Mouse (Mus musculus): ENCODE data around the gene Eef2. TPM values are rescaled to one million over a fixed set of nuclear protein-coding genes. Genes with fewer than 3 reads are reported as not detected.
A peak's percentile ranks its signal among the peaks of the same experiment; 100 is the strongest.

Gene Eef2
- polyA plus RNA-seq, 1 experiment from 2014 or later: 286 TPM

GRCm38 (mm10) chr10:81137252-81138130 is 38.9 kb upstream of the Eef2 start:
- Histone ChIP-seq H3K4me1 (replicated peaks; ENCODE audit: control insufficient read depth, insufficient read depth, low read length) (peaks cover 14% of the 10 kb centered on the region), H3K9ac (ENCODE audit: low read depth, low read length) (peak overlapping the region; percentile 97), H3K27me3 (replicated peaks; ENCODE audit: control insufficient read depth, insufficient read depth, low read length) (no peaks in the 10 kb centered on the region), H3K4me2 (replicated peaks; ENCODE audit: low read depth) (peak overlapping the region; percentile 83), H3K9me3 (ENCODE audit: control insufficient read depth) (no peaks in the 10 kb centered on the region), H3K4me3 (ENCODE audit: low read depth, low read length) (peak overlapping the region; percentile 87), H3K36me3 (ENCODE audit: control insufficient read depth, insufficient read depth) (no peaks in the 10 kb centered on the region), H3K27ac (ENCODE audit: low read depth, low read length) (peak overlapping the region; percentile 99)
- TF ChIP-seq CTCF (IDR thresholded peaks at IDR 0.05; ENCODE audit: low read depth): no peak
- peak; percentile 81 for ATAC-seq
- under 1% methylated on average over 59 of the region's 89 CpGs for WGBS

- under 1% methylated on average over 17 of the region's 24 CpGs for WGBS
- Histone ChIP-seq H3K4me3 (ENCODE audit: low read depth, low read length) (peak overlapping the region; percentile 87), H3K27ac (ENCODE audit: low read depth, low read length) (peak overlapping the region; percentile 91)
Observed at GRCm38 (mm10) chr10:81138131-81138782, 38.2 kb upstream of the Eef2 start.

GRCm38 (mm10) chr10:81138821-81139528 is 37.5 kb upstream of the Eef2 start:
- TF ChIP-seq CTCF (IDR thresholded peaks at IDR 0.05; ENCODE audit: low read depth): no peak
- Histone ChIP-seq H3K4me3 (ENCODE audit: low read depth, low read length) (peak overlapping the region; percentile 87), H3K9me3 (ENCODE audit: control insufficient read depth) (no peaks in the 10 kb centered on the region), H3K36me3 (ENCODE audit: control insufficient read depth, insufficient read depth) (peaks cover 7% of the 10 kb centered on the region), H3K27ac (ENCODE audit: low read depth, low read length) (peak overlapping the region; percentile 91), H3K27me3 (replicated peaks; ENCODE audit: control insufficient read depth, insufficient read depth, low read length) (no peaks in the 10 kb centered on the region), H3K9ac (ENCODE audit: low read depth, low read length) (peak overlapping the region; percentile 87), H3K4me2 (replicated peaks; ENCODE audit: low read depth) (peak overlapping the region; percentile 83), H3K4me1 (replicated peaks; ENCODE audit: control insufficient read depth, insufficient read depth, low read length) (peaks cover 16% of the 10 kb centered on the region)
- 22% methylated on average over 11 of the region's 11 CpGs for WGBS
- no peak for ATAC-seq

More at GRCm38 (mm10) chr10:81138131-81138782, 38.2 kb upstream of the Eef2 start:
- peak; percentile 39 for TF ChIP-seq CTCF (IDR thresholded peaks at IDR 0.05; ENCODE audit: low read depth)
- no peak for ATAC-seq
- peaks cover 16% of the 10 kb centered on the region for H3K4me1 ChIP-seq (replicated peaks; ENCODE audit: control insufficient read depth, insufficient read depth, low read length)
- no peaks in the 10 kb centered on the region; the same call in 1 of the 2 replicates for H3K36me3 ChIP-seq (ENCODE audit: control insufficient read depth, insufficient read depth)
- peak overlapping the region; percentile 83 for H3K4me2 ChIP-seq (replicated peaks; ENCODE audit: low read depth)
- no peaks in the 10 kb centered on the region for H3K9me3 ChIP-seq (ENCODE audit: control insufficient read depth)
- no peaks in the 10 kb centered on the region for H3K27me3 ChIP-seq (replicated peaks; ENCODE audit: control insufficient read depth, insufficient read depth, low read length)
- peak overlapping the region; percentile 87 for H3K9ac ChIP-seq (ENCODE audit: low read depth, low read length)

GRCm38 (mm10) chr10:81139529-81139846 is 36.9 kb upstream of the Eef2 start:
- ATAC-seq: no peak
- H3K4me3 ChIP-seq (ENCODE audit: low read depth, low read length): peak overlapping the region; percentile 87
- H3K36me3 ChIP-seq (ENCODE audit: control insufficient read depth, insufficient read depth): peaks cover 12% of the 10 kb centered on the region
- H3K4me2 ChIP-seq (replicated peaks; ENCODE audit: low read depth): peak overlapping the region; percentile 83
- TF ChIP-seq CTCF (IDR thresholded peaks at IDR 0.05; ENCODE audit: low read depth): no peak
- no peaks in the 10 kb centered on the region for H3K27me3 ChIP-seq (replicated peaks; ENCODE audit: control insufficient read depth, insufficient read depth, low read length)
- H3K27ac ChIP-seq (ENCODE audit: low read depth, low read length): peak overlapping the region; percentile 91
- H3K9ac ChIP-seq (ENCODE audit: low read depth, low read length): peak overlapping the region; percentile 87
- no peaks in the 10 kb centered on the region for H3K9me3 ChIP-seq (ENCODE audit: control insufficient read depth)
- H3K4me1 ChIP-seq (replicated peaks; ENCODE audit: control insufficient read depth, insufficient read depth, low read length): peaks cover 16% of the 10 kb centered on the region
- WGBS: 45% methylated on average over 4 of the region's 4 CpGs

GRCm38 (mm10) chr10:81140005-81140404 is 36.4 kb upstream of the Eef2 start:
- H3K9me3 ChIP-seq (ENCODE audit: control insufficient read depth): no peaks in the 10 kb centered on the region
- no peaks in the 10 kb centered on the region for H3K27me3 ChIP-seq (replicated peaks; ENCODE audit: control insufficient read depth, insufficient read depth, low read length)
- no peak for ATAC-seq
- H3K27ac ChIP-seq (ENCODE audit: low read depth, low read length): peak overlapping the region; percentile 91
- peaks cover 16% of the 10 kb centered on the region for H3K4me1 ChIP-seq (replicated peaks; ENCODE audit: control insufficient read depth, insufficient read depth, low read length)
- peaks cover 17% of the 10 kb centered on the region for H3K36me3 ChIP-seq (ENCODE audit: control insufficient read depth, insufficient read depth)
- peak overlapping the region; percentile 87 for H3K4me3 ChIP-seq (ENCODE audit: low read depth, low read length)
- peak overlapping the region; percentile 83 for H3K4me2 ChIP-seq (replicated peaks; ENCODE audit: low read depth)
- H3K9ac ChIP-seq (ENCODE audit: low read depth, low read length): peak overlapping the region; percentile 87
- WGBS: 19% methylated on average over 8 of the region's 8 CpGs
- TF ChIP-seq CTCF (IDR thresholded peaks at IDR 0.05; ENCODE audit: low read depth): no peak
